Mouse (Mus musculus): ENCODE results near the gene Lyrm9. TPM values are rescaled to one million over a fixed set of nuclear protein-coding genes. Genes with fewer than 3 reads are reported as not detected.

Gene Lyrm9
- total and polyA plus RNA-seq, 3 experiments: 31.6 to 48.6 TPM; not detected in 1

- no peak for TF ChIP-seq ZNF384 (IDR thresholded peaks at IDR 0.05; ENCODE audit: low read depth, low read length)
- no peak for TF ChIP-seq NRF1 (IDR thresholded peaks at IDR 0.05; ENCODE audit: insufficient read depth, low read depth, low read length, poor library complexity, severe bottlenecking)
- TF ChIP-seq CHD1 (IDR thresholded peaks at IDR 0.05; ENCODE audit: low read depth, low read length): no peak
- TF ChIP-seq MXI1 (IDR thresholded peaks at IDR 0.05; ENCODE audit: low read depth, low read length): peak; percentile 37
- no peak for TF ChIP-seq USF1 (IDR thresholded peaks at IDR 0.05; ENCODE audit: low read depth, low read length)
- no peak for TF ChIP-seq KAT2A (conservative IDR thresholded peaks at IDR 0.05; ENCODE audit: low read depth, low read length)
- TF ChIP-seq MAFK (IDR thresholded peaks at IDR 0.05; ENCODE audit: borderline replicate concordance, low read depth, low read length): no peak
- peak; percentile 95 to 96 for TF ChIP-seq EP300 (IDR thresholded peaks at IDR 0.05; ENCODE audit: low read depth in 1 of 2, low read length in 2 of 2)
- peak; percentile 91 for TF ChIP-seq ETS1 (IDR thresholded peaks at IDR 0.05; ENCODE audit: low read depth, low read length)
- TF ChIP-seq TCF12 (IDR thresholded peaks at IDR 0.05; ENCODE audit: low read depth, low read length): peak; percentile 99
- no peak; the same call in 1 of the 2 replicates for TF ChIP-seq CHD2 (IDR thresholded peaks at IDR 0.05; ENCODE audit: low read length)
- TF ChIP-seq MEF2A (IDR thresholded peaks at IDR 0.05; ENCODE audit: extremely low read depth, insufficient replicate concordance, low read depth, low read length, poor library complexity, severe bottlenecking): no peak; the same call in 1 of the 2 replicates
- TF ChIP-seq POLR2A (IDR thresholded peaks at IDR 0.05; ENCODE audit: control insufficient read depth in 1 of 2, insufficient read depth in 1 of 2, low read depth in 1 of 2, low read length in 2 of 2, poor library complexity in 1 of 2): no peak
- no peak for TF ChIP-seq USF2 (IDR thresholded peaks at IDR 0.05; ENCODE audit: borderline replicate concordance in 1 of 2, insufficient read depth in 1 of 2, low read depth in 1 of 2, low read length in 2 of 2)
- no peak for TF ChIP-seq E2F4 (IDR thresholded peaks at IDR 0.05; ENCODE audit: borderline replicate concordance, low read depth, low read length)
- TF ChIP-seq MAX (IDR thresholded peaks at IDR 0.05; ENCODE audit: low read length): no peak
- TF ChIP-seq JUND (IDR thresholded peaks at IDR 0.05; ENCODE audit: low read depth, low read length): no peak
- no peak for TF ChIP-seq MYC (IDR thresholded peaks at IDR 0.05; ENCODE audit: low read depth, low read length)
Observed at GRCm38 (mm10) chr11:78801094-78801493, 25.3 kb upstream of the Lyrm9 start (continued).

- peak overlapping the region; percentile 18 for H3K9ac ChIP-seq (ENCODE audit: control insufficient read depth, low read depth, low read length, poor library complexity, severe bottlenecking)
- H3K4me1 ChIP-seq (ENCODE audit: control insufficient read depth in 1 of 2, insufficient read depth in 2 of 2, low read length in 2 of 2): peaks cover 23 to 50% of the 10 kb centered on the region in 2 experiments
- TF ChIP-seq TAL1 (IDR thresholded peaks at IDR 0.05; ENCODE audit: low read length): peak; percentile 31
- no peak for TF ChIP-seq UBTF (IDR thresholded peaks at IDR 0.05; ENCODE audit: borderline replicate concordance, insufficient read depth, low read depth, low read length)
- no peak for TF ChIP-seq NRF1 (IDR thresholded peaks at IDR 0.05; ENCODE audit: insufficient read depth, low read depth, low read length, poor library complexity, severe bottlenecking)
- TF ChIP-seq ELF1 (IDR thresholded peaks at IDR 0.05; ENCODE audit: low read depth, low read length): peak; percentile 3; the same call in 1 of the 2 replicates
- TF ChIP-seq POLR2A (IDR thresholded peaks at IDR 0.05; ENCODE audit: control insufficient read depth in 1 of 2, insufficient read depth in 1 of 2, low read depth in 1 of 2, low read length in 2 of 2, poor library complexity in 1 of 2): 0 out of 4 replicates have a peak, but pooled peaks of 1 of the 2 experiments have one; percentile 30
- TF ChIP-seq MXI1 (IDR thresholded peaks at IDR 0.05; ENCODE audit: low read depth, low read length): peak; percentile 75
- peak; percentile 60; the same call in 1 of the 2 replicates for TF ChIP-seq MAFK (IDR thresholded peaks at IDR 0.05; ENCODE audit: borderline replicate concordance, low read depth, low read length)
- TF ChIP-seq ZKSCAN1 (IDR thresholded peaks at IDR 0.05; ENCODE audit: low read depth, low read length): no peak
- TF ChIP-seq ETS1 (IDR thresholded peaks at IDR 0.05; ENCODE audit: low read depth, low read length): peak; percentile 81
- no peak for TF ChIP-seq GABPA (IDR thresholded peaks at IDR 0.05; ENCODE audit: low read depth, low read length)
- no peak for TF ChIP-seq KAT2A (conservative IDR thresholded peaks at IDR 0.05; ENCODE audit: low read depth, low read length)
- TF ChIP-seq MAZ (IDR thresholded peaks at IDR 0.05; ENCODE audit: low read depth, low read length): peak; percentile 26; the same call in 1 of the 2 replicates
- peak; percentile 50; the same call in 1 of the 2 replicates for TF ChIP-seq TBP (IDR thresholded peaks at IDR 0.05; ENCODE audit: low read depth, low read length)
- TF ChIP-seq MYC (IDR thresholded peaks at IDR 0.05; ENCODE audit: low read depth, low read length): no peak
- TF ChIP-seq HCFC1 (IDR thresholded peaks at IDR 0.05; ENCODE audit: low read depth, low read length): peak; percentile 54; the same call in 1 of the 2 replicates
- TF ChIP-seq CHD1 (IDR thresholded peaks at IDR 0.05; ENCODE audit: low read depth, low read length): no peak
- no peak for TF ChIP-seq RAD21 (IDR thresholded peaks at IDR 0.05; ENCODE audit: low read depth, low read length)
- TF ChIP-seq E2F4 (IDR thresholded peaks at IDR 0.05; ENCODE audit: borderline replicate concordance, low read depth, low read length): no peak
- no peak for TF ChIP-seq JUND (IDR thresholded peaks at IDR 0.05; ENCODE audit: low read depth, low read length)
- no peak for TF ChIP-seq POLR2AphosphoS2 (IDR thresholded peaks at IDR 0.05; ENCODE audit: low read length)
- TF ChIP-seq ZNF384 (IDR thresholded peaks at IDR 0.05; ENCODE audit: low read depth, low read length): no peak
- peak; percentile 73 for TF ChIP-seq SIN3A (IDR thresholded peaks at IDR 0.05; ENCODE audit: low read length)
- no peak for TF ChIP-seq USF2 (IDR thresholded peaks at IDR 0.05; ENCODE audit: borderline replicate concordance in 1 of 2, insufficient read depth in 1 of 2, low read depth in 1 of 2, low read length in 2 of 2)
Observed at GRCm38 (mm10) chr11:78803587-78804316, 22.6 kb upstream of the Lyrm9 start.

More at GRCm38 (mm10) chr11:78803587-78804316, 22.6 kb upstream of the Lyrm9 start:
- Histone ChIP-seq H3K9me3 (replicated peaks; ENCODE audit: insufficient read depth, low read length) (no peaks in the 10 kb centered on the region), H3K27ac (ENCODE audit: control insufficient read depth, low read depth, low read length) (peak overlapping the region; percentile 15; the same call in 1 of the 2 replicates), H3K27me3 (ENCODE audit: control insufficient read depth in 1 of 2, insufficient read depth in 2 of 2, low read length in 2 of 2) (no peaks in the 10 kb centered on the region), H3K79me2 (ENCODE audit: control insufficient read depth, insufficient read depth, low read length, poor library complexity) (no peaks in the 10 kb centered on the region), H3K36me3 (ENCODE audit: control insufficient read depth in 1 of 2, insufficient read depth in 2 of 2, low read length in 2 of 2) (peaks cover 0 to 31% of the 10 kb centered on the region in 2 experiments; a peak in 2 of 4 replicates), H3K4me3 (ENCODE audit: control insufficient read depth in 1 of 2, insufficient read depth in 1 of 2, low read depth in 2 of 2, low read length in 2 of 2) (peak overlapping the region; percentile 21 to 35)
- DNase-seq (ENCODE audit: low read depth, low spot score): peak; percentile 86
